Mouse (Mus musculus) adrenal gland, adult (tissue): Measurements from ENCODE around the gene Gm20905.
"Not testable (repeated sequence)": the region's sequence is repeated elsewhere in the genome, so short reads cannot be mapped to it uniquely, and the experiment has no call there.

Experiments
- DNase-seq, 2 experiments: peaks; one replicate each; pipeline ENCODE4 v3.0.0; 2022 to 2023; ENCODE audit warnings: low spot score in 1 of 2; ENCODE audit not compliant: inconsistent age in 2 of 2

Gm20905 gene

GRCm38 (mm10) chrY:37259503-37259902 lies at the start of gene Gm20905:
Gene Gm20905, minus strand, starts transcription at chrY:37259603.
- not testable (repeated sequence) for DNase-seq
